ENCODE assay signal across 10 mouse cellular contexts in genomic region chr1:89092019-89092418, GRCm38 (mm10). TPM values are rescaled to one million over a fixed set of nuclear protein-coding genes. Genes with fewer than 3 reads are reported as not detected.
DNase-seq lines count a peak whose midpoint lies in the region; ATAC-seq lines count a peak whose summit lies in the region.
"Had no signal": no experiment of that assay in that cellular context is flagged by ENCODE, and none has a peak within 500 bp of the region (broad histone marks: within the 10 kb centered on the region; RNA-seq: fewer than 3 reads in every experiment).

No protein-coding gene starts in this region.

- no peaks in the 10 kb centered on the region for H3K9me3 ChIP-seq in heart, embryonic 12.5 days (replicated peaks)
- no peaks in the 10 kb centered on the region for H3K9me3 ChIP-seq in forebrain, embryonic 15.5 days

- H3K4me2 ChIP-seq in heart, embryonic 12.5 days, result peak overlapping the region; percentile 56
- H3K4me2 ChIP-seq in forebrain, embryonic 15.5 days (replicated peaks), result peak overlapping the region; percentile 18; the same call in 1 of the 2 replicates

- H3K36me3 ChIP-seq in heart, embryonic 12.5 days, result no peaks in the 10 kb centered on the region
- H3K36me3 ChIP-seq in forebrain, embryonic 15.5 days, result no peaks in the 10 kb centered on the region

- H3K4me3 ChIP-seq in heart, embryonic 12.5 days, result no peak overlapping the region
- no peak overlapping the region for H3K4me3 ChIP-seq in brown adipose tissue, adult 24 weeks (ENCODE audit: insufficient read depth, low read depth, low read length)
- H3K4me3 ChIP-seq in forebrain, embryonic 15.5 days, result no peak overlapping the region

- peaks cover 94% of the 10 kb centered on the region for H3K4me1 ChIP-seq in heart, embryonic 12.5 days (replicated peaks)
- peaks cover 50% of the 10 kb centered on the region for H3K4me1 ChIP-seq in brown adipose tissue, adult 24 weeks (ENCODE audit: control insufficient read depth, insufficient read depth, insufficient read length, low read length)
- peaks cover 55% of the 10 kb centered on the region for H3K4me1 ChIP-seq in forebrain, embryonic 15.5 days

- intact Hi-C loops in heart, postnatal 25 days (cut with DNase I), result no loop called here

- ATAC-seq in heart, embryonic 12.5 days (ENCODE audit: insufficient number of reproducible peaks, low FRiP score), result no peak
- ATAC-seq in forebrain, embryonic 15.5 days (replicated peaks), result no peak
- no peak for ATAC-seq in erythroblast, adult 5-6 weeks (replicated peaks; ENCODE audit: low FRiP score, poor library complexity, severe bottlenecking)

- DNase-seq in heart, postnatal 25 days (ENCODE audit: low spot score), result no peak
- DNase-seq in mesoderm, embryonic 11.5 days (ENCODE audit: low read depth, low spot score), result peak; percentile 28
- DNase-seq in T-cell, adult 2 months (ENCODE audit: low spot score), result no peak
- no peak for DNase-seq in cerebellum, adult 11-12 months
- DNase-seq: adrenal gland, postnatal 25 days had no signal

- H3K27me3 ChIP-seq in heart, embryonic 12.5 days (replicated peaks), result no peaks in the 10 kb centered on the region
- no peaks in the 10 kb centered on the region for H3K27me3 ChIP-seq in forebrain, embryonic 15.5 days
- H3K27me3 ChIP-seq: CH12.LX had no signal

- peak overlapping the region; percentile 55; the same call in 1 of the 2 replicates for H3K9ac ChIP-seq in heart, embryonic 12.5 days
- H3K9ac ChIP-seq in forebrain, embryonic 15.5 days (replicated peaks), result no peak overlapping the region

- 57% methylated on average over 5 of the region's 5 CpGs for WGBS in heart, embryonic 12.5 days
- WGBS in forebrain, embryonic 15.5 days, result 40% methylated on average over 5 of the region's 5 CpGs

- peak overlapping the region; percentile 85 for H3K27ac ChIP-seq in heart, embryonic 12.5 days (ENCODE audit: poor library complexity, severe bottlenecking)
- H3K27ac ChIP-seq in brown adipose tissue, adult 24 weeks (replicated peaks; ENCODE audit: low read depth, low read length), result peak overlapping the region; percentile 9
- peak overlapping the region; percentile 50 for H3K27ac ChIP-seq in forebrain, embryonic 15.5 days (replicated peaks)

RNA-seq across cellular contexts. Expression of gene Sh3bp4, which starts 21.8 kb away (rescaled TPM):
- polyA plus RNA-seq in heart, embryonic 12.5 days (2016; fragmentation: Nextera tagmentation; extraction: Ambion mirVana), result 25.8 and 28.1 TPM in 2 replicates
- 10 to 100 TPM; 10.5 to 13.2 TPM for total RNA-seq in heart, postnatal 25 days (2021)
- 3.6 and 4.7 TPM in 2 replicates for polyA plus RNA-seq in brown adipose tissue, adult 24 weeks (2012; ENCODE audit: insufficient read depth, insufficient read length, missing spikeins)
- 20.8 and 21.1 TPM in 2 replicates for polyA plus RNA-seq in forebrain, embryonic 15.5 days (2015; fragmentation: Nextera tagmentation; extraction: Ambion mirVana)
- total RNA-seq in erythroblast, adult 5-6 weeks (2015; ENCODE audit: low replicate concordance), result 0.21 TPM in 1 of 2 replicates, not detected in the other
- total RNA-seq in erythroblast, adult 5-6 weeks (2017; ENCODE audit: low replicate concordance), result 0.51 TPM in 1 of 2 replicates, not detected in the other
- total RNA-seq: CH12.LX had no signal

Comparison
In these comparisons a context has a peak if more than half of its experiments do, and no peak if none do; other contexts are left out.
1. H3K27ac ChIP-seq: peak in every context shown above with its lines; median percentile 85 in heart, embryonic 12.5 days; 50 in forebrain, embryonic 15.5 days; 9 in brown adipose tissue, adult 24 weeks.